Mouse (Mus musculus) neural tube, embryonic 11.5 days (tissue): ENCODE data around the gene Snx1. TPM values are rescaled to one million over a fixed set of nuclear protein-coding genes. Genes with fewer than 3 reads are reported as not detected.

Source experiments
- ATAC-seq: fragments of 200-750 bp; cut with Nextera tagmentation; 2 replicates; pipeline ENCODE4 v1.8.0; 2017; ENCODE audit warnings: moderate number of reproducible peaks, mild to moderate bottlenecking, moderate TSS enrichment, moderate library complexity; ENCODE audit not compliant: insufficient read depth, low FRiP score, low TSS enrichment
- DNase-seq: peaks from one replicate; pipeline ENCODE4 v3.0.0-alpha.2; 2015; ENCODE audit warnings: low spot score
- H3K27ac ChIP-seq: fragments of 300-500 bp; sonication (generic); 2 replicates; pipeline ENCODE4 v1.5.1; 2014; ENCODE audit warnings: low read depth, mild to moderate bottlenecking, low read length
- H3K27me3 ChIP-seq: fragments of 300-500 bp; sonication (generic); 2 replicates; pipeline ENCODE4 v1.6.1; 2014; ENCODE audit warnings: mild to moderate bottlenecking, low read length, mixed read lengths; ENCODE audit not compliant: control insufficient read depth, insufficient read depth
- H3K36me3 ChIP-seq: fragments of 300-500 bp; sonication (generic); 2 replicates; pipeline ENCODE4 v1.6.1; 2014; ENCODE audit warnings: mild to moderate bottlenecking, low read length, moderate library complexity, mixed read lengths; ENCODE audit not compliant: control insufficient read depth, insufficient read depth
- H3K4me1 ChIP-seq: fragments of 300-500 bp; sonication (generic); 2 replicates; pipeline ENCODE4 v1.6.1; 2014; ENCODE audit warnings: low read length, mixed read lengths; ENCODE audit not compliant: control insufficient read depth, insufficient read depth
- H3K4me2 ChIP-seq: fragments of 300-500 bp; sonication (generic); 2 replicates; pipeline ENCODE4 v1.6.1; 2014; ENCODE audit warnings: low read depth, mild to moderate bottlenecking, moderate library complexity
- H3K4me3 ChIP-seq: fragments of 300-500 bp; sonication (generic); 2 replicates; pipeline ENCODE4 v1.5.1; 2014; ENCODE audit warnings: low read depth, low read length
- H3K9ac ChIP-seq: fragments of 300-500 bp; sonication (generic); 2 replicates; pipeline ENCODE4 v1.6.1; 2014; ENCODE audit warnings: mild to moderate bottlenecking, low read length
- H3K9me3 ChIP-seq: fragments of 300-500 bp; sonication (generic); 2 replicates; pipeline ENCODE4 v1.6.1; 2016; ENCODE audit warnings: low read length; ENCODE audit not compliant: control insufficient read depth
- WGBS: fragments of 180-500 bp; shearing (Covaris S2); extraction: QIAGEN DNeasy Blood & Tissue Kit; methylation state at CpG from one replicate; pipeline ENCODE4 v1.1.7; 2014; 5-methylcytosine and 5-hydroxymethylcytosine counted together
- polyA plus RNA-seq: library from polyadenylated mRNA; unstranded; fragments of >200 nt; fragmentation: Nextera tagmentation; extraction: Ambion mirVana; gene quantifications from 2 replicates; pipeline ENCODE4 v1.2.1, GENCODE M21; 2014

The Snx1 gene
- polyA plus RNA-seq, 1 experiment from 2014 or later = 131 TPM

DNA sequence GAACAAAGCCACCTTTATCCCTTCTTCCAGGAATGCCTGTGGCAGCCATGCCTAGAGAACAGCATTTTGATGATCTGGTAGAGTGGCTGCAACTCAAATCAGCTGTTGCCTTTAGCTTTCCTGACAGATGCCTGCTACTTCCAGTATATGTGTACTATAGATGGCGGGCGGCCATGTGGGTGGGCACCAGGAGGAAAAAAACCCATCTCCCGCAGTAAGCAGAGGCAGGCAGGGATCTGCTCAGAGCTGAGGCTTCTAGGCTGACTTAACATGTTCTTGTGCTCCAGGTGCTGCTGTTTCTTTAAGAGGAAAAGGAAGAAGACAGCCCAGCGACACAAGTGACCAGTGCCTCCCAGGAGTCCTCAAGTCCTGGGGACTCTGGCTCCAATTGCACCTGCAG is 87.1 kb downstream of the Snx1 start:
- no peak overlapping the region for H3K9ac ChIP-seq
- H3K27me3 ChIP-seq = no peaks in the 10 kb centered on the region
- no peak overlapping the region for H3K4me2 ChIP-seq
- H3K9me3 ChIP-seq = no peaks in the 10 kb centered on the region
- no peak for ATAC-seq
- no peak overlapping the region for H3K27ac ChIP-seq
- no peak overlapping the region for H3K4me3 ChIP-seq
- 82% methylated on average over 4 of the region's 4 CpGs for WGBS
- H3K36me3 ChIP-seq = peaks cover 2% of the 10 kb centered on the region; the same call in 1 of the 2 replicates
- H3K4me1 ChIP-seq = no peaks in the 10 kb centered on the region
- DNase-seq = no peak

DNA sequence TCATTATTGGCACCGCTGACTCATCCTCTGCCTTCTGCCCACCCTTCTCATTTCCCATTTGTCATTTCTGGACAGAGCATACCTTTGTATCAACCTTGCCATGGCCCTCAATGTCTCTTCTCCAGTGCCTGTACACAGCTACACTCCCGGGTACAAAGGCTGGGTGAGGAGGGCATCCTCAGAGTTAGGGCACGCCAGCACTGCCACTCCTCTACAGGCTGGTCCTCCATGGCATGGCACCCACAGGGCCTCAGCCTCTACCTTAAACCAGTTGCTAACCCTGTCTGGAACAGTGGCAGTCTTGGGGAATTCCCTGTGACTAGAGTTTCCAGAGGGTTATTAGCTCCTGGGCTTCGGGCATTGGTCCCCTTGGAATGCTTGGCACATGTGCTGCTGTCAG is 87.8 kb downstream of the Snx1 start:
- H3K27ac ChIP-seq = no peak overlapping the region
- H3K36me3 ChIP-seq = peaks cover 2% of the 10 kb centered on the region; the same call in 1 of the 2 replicates
- DNase-seq (no peak), ATAC-seq (no peak)
- H3K4me2 ChIP-seq = no peak overlapping the region
- 96% methylated on average over 4 of the region's 4 CpGs for WGBS
- H3K9ac ChIP-seq = no peak overlapping the region
- H3K4me3 ChIP-seq = no peak overlapping the region
- no peaks in the 10 kb centered on the region for H3K9me3 ChIP-seq
- H3K27me3 ChIP-seq = no peaks in the 10 kb centered on the region
- no peaks in the 10 kb centered on the region for H3K4me1 ChIP-seq

Other genes starting within 250 kb of the Snx1 start
- gene Pclaf, start 236.3 kb downstream of the Snx1 start, polyA plus RNA-seq = 203 and 215 TPM in 2 replicates
- gene Trip4, start 217.8 kb downstream of the Snx1 start, polyA plus RNA-seq = 35.4 and 36.2 TPM in 2 replicates
- 20.9 and 22.2 TPM in 2 replicates for gene Csnk1g1, start 217.7 kb downstream of the Snx1 start, polyA plus RNA-seq
- gene Ppib, start 66.4 kb downstream of the Snx1 start, polyA plus RNA-seq = 517 and 527 TPM in 2 replicates
- 3.4 and 4.9 TPM in 2 replicates for gene Snx22, start 56.9 kb downstream of the Snx1 start, polyA plus RNA-seq
- 126 and 131 TPM in 2 replicates for gene Ciao2a, start within 50 bp of the Snx1 start, polyA plus RNA-seq
- 3.1 and 3.4 TPM in 2 replicates for gene Dapk2, start 31.6 kb upstream of the Snx1 start, polyA plus RNA-seq
- gene Herc1, start 223.9 kb upstream of the Snx1 start, polyA plus RNA-seq = 37.6 and 38.2 TPM in 2 replicates